Mouse (Mus musculus): Measurements from ENCODE around the gene Atf7. TPM values are rescaled to one million over a fixed set of nuclear protein-coding genes. Genes with fewer than 3 reads are reported as not detected.

Atf7 gene
- 77.0 and 108 TPM in 2 replicates for polyA plus RNA-seq (2012; rRNA removed)

GRCm38 (mm10) chr15:102624970-102625686, at the start of gene Atf7, which contains the start of gene Gm28047:
Gene Atf7 (minus strand): TSS chr15:102625464.
Gene Gm28047 (minus strand): TSS chr15:102625067.

GRCm38 (mm10) chr15:102672215-102673071, 47.2 kb upstream of the Atf7 start, which contains the start of gene Atp5g2:
Gene Atp5g2 (minus strand): TSS chr15:102672352.

GRCm38 (mm10) chr15:102524892-102525485, 100.3 kb downstream of the Atf7 start, which contains the start of gene Npff:
Gene Npff (minus strand): TSS chr15:102524942.

GRCm38 (mm10) chr15:102517976-102518858, 107.0 kb downstream of the Atf7 start, which contains the start of gene Tarbp2:
Gene Tarbp2 (plus strand): TSS chr15:102518192.

GRCm38 (mm10) chr15:102516728-102517404, 108.4 kb downstream of the Atf7 start, which contains the start of gene Map3k12:
Gene Map3k12 (minus strand): TSS chr15:102517064.

GRCm38 (mm10) chr15:102503447-102503846, 121.8 kb downstream of the Atf7 start, which contains the start of gene Gm10337:
Gene Gm10337 (plus strand): TSS chr15:102503722.

Other genes starting within 250 kb of the Atf7 start
- gene Sp1, start 219.3 kb downstream of the Atf7 start, polyA plus RNA-seq (2012; rRNA removed) = 19.1 and 23.3 TPM in 2 replicates
- gene Amhr2, start 180.1 kb downstream of the Atf7 start, polyA plus RNA-seq (2012; rRNA removed) = 150 and 164 TPM in 2 replicates
- 105 and 108 TPM in 2 replicates for gene Prr13, start 166.4 kb downstream of the Atf7 start, polyA plus RNA-seq (2012; rRNA removed)
- gene Pcbp2, start 154.9 kb downstream of the Atf7 start, polyA plus RNA-seq (2012; rRNA removed) = 416 and 676 TPM in 2 replicates
- gene Gm10337, start 121.7 kb downstream of the Atf7 start, polyA plus RNA-seq (2012; rRNA removed) = not detected in 2 replicates
- 19.0 and 19.6 TPM in 2 replicates for gene Map3k12, start 108.4 kb downstream of the Atf7 start, polyA plus RNA-seq (2012; rRNA removed)
- 89.7 and 90.4 TPM in 2 replicates for gene Tarbp2, start 107.3 kb downstream of the Atf7 start, polyA plus RNA-seq (2012; rRNA removed)
- 3.8 and 4.0 TPM in 2 replicates for gene Npff, start 100.5 kb downstream of the Atf7 start, polyA plus RNA-seq (2012; rRNA removed)
- not detected in 2 replicates for gene Gm28047, start 397 bp downstream of the Atf7 start, polyA plus RNA-seq (2012; rRNA removed)
- gene Atp5g2, start 46.9 kb upstream of the Atf7 start, polyA plus RNA-seq (2012; rRNA removed) = 346 and 452 TPM in 2 replicates
- 61.4 and 72.0 TPM in 2 replicates for gene Calcoco1, start 96.7 kb upstream of the Atf7 start, polyA plus RNA-seq (2012; rRNA removed)